Mouse (Mus musculus): ENCODE results near the gene Pomt1. TPM values are rescaled to one million over a fixed set of nuclear protein-coding genes. Genes with fewer than 3 reads are reported as not detected.

The Pomt1 gene
- polyA plus RNA-seq, 1 experiment from 2014 or later, result 37.1 TPM

- 62% methylated on average over 1 of the region's 1 CpGs for WGBS
- no peak overlapping the region for H3K27ac ChIP-seq (ENCODE audit: low read depth, low read length)
Observed at GRCm38 (mm10) chr2:32253352-32253751, 17.0 kb downstream of the Pomt1 start.

GRCm38 (mm10) chr2:32254563-32254962, 18.2 kb downstream of the Pomt1 start:
- Histone ChIP-seq H3K9me3 (ENCODE audit: control insufficient read depth, low read length) (no peaks in the 10 kb centered on the region), H3K27ac (ENCODE audit: low read depth, low read length) (no peak overlapping the region), H3K27me3 (replicated peaks; ENCODE audit: control insufficient read depth, insufficient read depth, low read length) (no peaks in the 10 kb centered on the region), H3K4me3 (ENCODE audit: low read depth, low read length) (no peak overlapping the region), H3K9ac (ENCODE audit: low read depth, low read length) (no peak overlapping the region), H3K4me1 (replicated peaks; ENCODE audit: control insufficient read depth, insufficient read depth, low read length) (peaks cover 9% of the 10 kb centered on the region), H3K36me3 (ENCODE audit: control insufficient read depth, insufficient read depth, low read length) (peaks cover 55% of the 10 kb centered on the region), H3K4me2 (no peak overlapping the region)
- 84% methylated on average over 5 of the region's 5 CpGs for WGBS
- DNase-seq (ENCODE audit: low spot score), result no peak
- ATAC-seq (replicated peaks; ENCODE audit: low FRiP score), result no peak

More at GRCm38 (mm10) chr2:32253352-32253751, 17.0 kb downstream of the Pomt1 start:
- H3K36me3 ChIP-seq (ENCODE audit: control insufficient read depth, insufficient read depth, low read length), result peaks cover 60% of the 10 kb centered on the region
- DNase-seq (ENCODE audit: low spot score) (no peak), ATAC-seq (replicated peaks; ENCODE audit: low FRiP score) (no peak)
- H3K27me3 ChIP-seq (replicated peaks; ENCODE audit: control insufficient read depth, insufficient read depth, low read length), result no peaks in the 10 kb centered on the region
- H3K9me3 ChIP-seq (ENCODE audit: control insufficient read depth, low read length), result no peaks in the 10 kb centered on the region
- no peak overlapping the region for H3K9ac ChIP-seq (ENCODE audit: low read depth, low read length)
- no peaks in the 10 kb centered on the region for H3K4me1 ChIP-seq (replicated peaks; ENCODE audit: control insufficient read depth, insufficient read depth, low read length)
- no peak overlapping the region for H3K4me3 ChIP-seq (ENCODE audit: low read depth, low read length)
- H3K4me2 ChIP-seq, result no peak overlapping the region

- H3K4me1 ChIP-seq (replicated peaks; ENCODE audit: control insufficient read depth, insufficient read depth, low read length), result peaks cover 14% of the 10 kb centered on the region
- no peak overlapping the region for H3K9ac ChIP-seq (ENCODE audit: low read depth, low read length)
- no peak overlapping the region for H3K4me2 ChIP-seq
- no peaks in the 10 kb centered on the region for H3K9me3 ChIP-seq (ENCODE audit: control insufficient read depth, low read length)
- H3K36me3 ChIP-seq (ENCODE audit: control insufficient read depth, insufficient read depth, low read length), result peaks cover 43% of the 10 kb centered on the region
- no peaks in the 10 kb centered on the region for H3K27me3 ChIP-seq (replicated peaks; ENCODE audit: control insufficient read depth, insufficient read depth, low read length)
- no peak overlapping the region for H3K4me3 ChIP-seq (ENCODE audit: low read depth, low read length)
- no peak for DNase-seq (ENCODE audit: low spot score)
- 87% methylated on average over 11 of the region's 11 CpGs for WGBS
- H3K27ac ChIP-seq (ENCODE audit: low read depth, low read length), result no peak overlapping the region
- ATAC-seq (replicated peaks; ENCODE audit: low FRiP score), result no peak
Observed at GRCm38 (mm10) chr2:32256273-32256672, 19.9 kb downstream of the Pomt1 start.

GRCm38 (mm10) chr2:32258887-32259533, 22.6 kb downstream of the Pomt1 start:
- ATAC-seq (replicated peaks; ENCODE audit: low FRiP score) (no peak), DNase-seq (ENCODE audit: low spot score) (no peak)
- no peaks in the 10 kb centered on the region for H3K27me3 ChIP-seq (replicated peaks; ENCODE audit: control insufficient read depth, insufficient read depth, low read length)
- H3K27ac ChIP-seq (ENCODE audit: low read depth, low read length), result peak overlapping the region; percentile 63
- 54% methylated on average over 6 of the region's 6 CpGs for WGBS
- no peaks in the 10 kb centered on the region for H3K9me3 ChIP-seq (ENCODE audit: control insufficient read depth, low read length)
- H3K4me2 ChIP-seq, result peak overlapping the region; percentile 91
- peak overlapping the region; percentile 89 for H3K9ac ChIP-seq (ENCODE audit: low read depth, low read length)
- peaks cover 23% of the 10 kb centered on the region for H3K36me3 ChIP-seq (ENCODE audit: control insufficient read depth, insufficient read depth, low read length)
- peak overlapping the region; percentile 92 for H3K4me3 ChIP-seq (ENCODE audit: low read depth, low read length)
- H3K4me1 ChIP-seq (replicated peaks; ENCODE audit: control insufficient read depth, insufficient read depth, low read length), result peaks cover 14% of the 10 kb centered on the region

GRCm38 (mm10) chr2:32259657-32260417, 23.4 kb downstream of the Pomt1 start, which contains the start of gene Uck1:
TSS of gene Uck1 (minus strand) at chr2:32260159.
- peak within 1 kb of the TSS; percentile 92 for H3K4me3 ChIP-seq (ENCODE audit: low read depth, low read length)
- peak within 1 kb of the TSS; percentile 91 for H3K4me2 ChIP-seq
- no peaks in the 10 kb centered on the region for H3K27me3 ChIP-seq (replicated peaks; ENCODE audit: control insufficient read depth, insufficient read depth, low read length)
- peak within 1 kb of the TSS; percentile 89 for H3K9ac ChIP-seq (ENCODE audit: low read depth, low read length)
- peak; percentile 90 for DNase-seq (ENCODE audit: low spot score)
- no peaks in the 10 kb centered on the region for H3K9me3 ChIP-seq (ENCODE audit: control insufficient read depth, low read length)
- peak within 1 kb of the TSS; percentile 63 for H3K27ac ChIP-seq (ENCODE audit: low read depth, low read length)
- WGBS, result 2% methylated on average over 59 of the region's 59 CpGs
- peaks cover 14% of the 10 kb centered on the region for H3K4me1 ChIP-seq (replicated peaks; ENCODE audit: control insufficient read depth, insufficient read depth, low read length)
- peaks cover 19% of the 10 kb centered on the region for H3K36me3 ChIP-seq (ENCODE audit: control insufficient read depth, insufficient read depth, low read length)
- peak; percentile 97 for ATAC-seq (replicated peaks; ENCODE audit: low FRiP score)

GRCm38 (mm10) chr2:32260635-32261034, 24.2 kb downstream of the Pomt1 start:
- Histone ChIP-seq H3K4me2 (peak overlapping the region; percentile 91), H3K36me3 (ENCODE audit: control insufficient read depth, insufficient read depth, low read length) (peaks cover 19% of the 10 kb centered on the region), H3K27me3 (replicated peaks; ENCODE audit: control insufficient read depth, insufficient read depth, low read length) (no peaks in the 10 kb centered on the region), H3K4me1 (replicated peaks; ENCODE audit: control insufficient read depth, insufficient read depth, low read length) (peaks cover 14% of the 10 kb centered on the region), H3K4me3 (ENCODE audit: low read depth, low read length) (peak overlapping the region; percentile 92), H3K9ac (ENCODE audit: low read depth, low read length) (0 out of 2 replicates have a peak overlapping the region, but pooled peaks have one; percentile 89), H3K9me3 (ENCODE audit: control insufficient read depth, low read length) (no peaks in the 10 kb centered on the region), H3K27ac (ENCODE audit: low read depth, low read length) (peak overlapping the region; percentile 63; the same call in 1 of the 2 replicates)
- 25% methylated on average over 4 of the region's 4 CpGs for WGBS
- no peak; the same call in 1 of the 2 replicates for ATAC-seq (replicated peaks; ENCODE audit: low FRiP score)
- peak; percentile 62 for DNase-seq (ENCODE audit: low spot score)

GRCm38 (mm10) chr2:32275823-32276222, 39.4 kb downstream of the Pomt1 start:
- DNase-seq (ENCODE audit: low spot score) (no peak), ATAC-seq (replicated peaks; ENCODE audit: low FRiP score) (no peak)
- H3K4me3 ChIP-seq (ENCODE audit: low read depth, low read length), result no peak overlapping the region
- no peaks in the 10 kb centered on the region for H3K9me3 ChIP-seq (ENCODE audit: control insufficient read depth, low read length)
- H3K4me1 ChIP-seq (replicated peaks; ENCODE audit: control insufficient read depth, insufficient read depth, low read length), result no peaks in the 10 kb centered on the region
- no peak overlapping the region for H3K9ac ChIP-seq (ENCODE audit: low read depth, low read length)
- peaks cover 16% of the 10 kb centered on the region for H3K36me3 ChIP-seq (ENCODE audit: control insufficient read depth, insufficient read depth, low read length)
- H3K27ac ChIP-seq (ENCODE audit: low read depth, low read length), result no peak overlapping the region
- no peaks in the 10 kb centered on the region for H3K27me3 ChIP-seq (replicated peaks; ENCODE audit: control insufficient read depth, insufficient read depth, low read length)
- WGBS, result 75% methylated on average over 3 of the region's 3 CpGs
- H3K4me2 ChIP-seq, result no peak overlapping the region

GRCm38 (mm10) chr2:32282289-32282688, 45.9 kb downstream of the Pomt1 start:
- Histone ChIP-seq H3K4me3 (ENCODE audit: low read depth, low read length) (no peak overlapping the region), H3K27ac (ENCODE audit: low read depth, low read length) (no peak overlapping the region), H3K4me2 (0 out of 2 replicates have a peak overlapping the region, but pooled peaks have one; percentile 23), H3K27me3 (replicated peaks; ENCODE audit: control insufficient read depth, insufficient read depth, low read length) (no peaks in the 10 kb centered on the region), H3K4me1 (replicated peaks; ENCODE audit: control insufficient read depth, insufficient read depth, low read length) (peaks cover 6% of the 10 kb centered on the region; the same call in 1 of the 2 replicates), H3K9ac (ENCODE audit: low read depth, low read length) (no peak overlapping the region), H3K36me3 (ENCODE audit: control insufficient read depth, insufficient read depth, low read length) (peaks cover 29% of the 10 kb centered on the region), H3K9me3 (ENCODE audit: control insufficient read depth, low read length) (no peaks in the 10 kb centered on the region)
- WGBS, result 52% methylated on average over 2 of the region's 2 CpGs
- ATAC-seq (replicated peaks; ENCODE audit: low FRiP score), result no peak
- DNase-seq (ENCODE audit: low spot score), result no peak

Measured in liver, embryonic 11.5 days (tissue).